Mouse (Mus musculus) thymus, postnatal 0 days (tissue): ENCODE results near the gene Bphl. TPM values are rescaled to one million over a fixed set of nuclear protein-coding genes. Genes with fewer than 3 reads are reported as not detected.

Experiments used
- DNase-seq: peaks from one replicate; pipeline ENCODE4 v3.0.0-alpha.2; 2015; ENCODE audit warnings: low spot score
- polyA plus RNA-seq: library from polyadenylated mRNA; unstranded; fragments of >200 nt; fragmentation: Nextera tagmentation; extraction: Ambion mirVana; gene quantifications from 2 replicates; pipeline ENCODE4 v1.2.1, GENCODE M21; 2015

Bphl gene
- polyA plus RNA-seq, 1 experiment from 2014 or later = 68.7 TPM

DNA sequence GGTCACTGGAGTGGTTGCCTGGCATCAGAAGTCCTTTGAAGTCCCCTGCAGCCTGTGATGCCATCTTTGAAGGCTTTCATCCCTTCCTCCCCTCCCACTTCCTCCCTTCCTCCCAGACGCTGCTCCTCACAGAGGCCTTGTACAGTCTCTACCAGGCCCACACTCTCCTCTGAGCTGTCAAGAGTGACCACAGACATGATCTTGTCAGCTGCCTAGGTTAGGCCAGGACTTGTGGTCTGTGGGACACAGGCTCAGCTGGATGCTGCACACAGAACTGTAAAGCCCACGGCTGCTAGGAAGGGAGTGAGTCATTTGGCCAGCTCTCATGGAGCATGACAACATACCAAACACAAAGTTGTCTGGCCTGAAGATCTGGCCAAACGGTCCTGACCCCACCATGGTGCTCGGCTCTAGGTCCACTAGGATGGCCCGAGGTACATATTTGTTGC, 50.8 kb downstream of the Bphl start:
- DNase-seq = peak; percentile 51

- peak; percentile 71 for DNase-seq
Observed at GRCm38 (mm10) chr13:34088871-34089288, 51.5 kb downstream of the Bphl start.

- DNase-seq = no peak
Observed at GRCm38 (mm10) chr13:34089358-34089757, 52.0 kb downstream of the Bphl start.

DNA sequence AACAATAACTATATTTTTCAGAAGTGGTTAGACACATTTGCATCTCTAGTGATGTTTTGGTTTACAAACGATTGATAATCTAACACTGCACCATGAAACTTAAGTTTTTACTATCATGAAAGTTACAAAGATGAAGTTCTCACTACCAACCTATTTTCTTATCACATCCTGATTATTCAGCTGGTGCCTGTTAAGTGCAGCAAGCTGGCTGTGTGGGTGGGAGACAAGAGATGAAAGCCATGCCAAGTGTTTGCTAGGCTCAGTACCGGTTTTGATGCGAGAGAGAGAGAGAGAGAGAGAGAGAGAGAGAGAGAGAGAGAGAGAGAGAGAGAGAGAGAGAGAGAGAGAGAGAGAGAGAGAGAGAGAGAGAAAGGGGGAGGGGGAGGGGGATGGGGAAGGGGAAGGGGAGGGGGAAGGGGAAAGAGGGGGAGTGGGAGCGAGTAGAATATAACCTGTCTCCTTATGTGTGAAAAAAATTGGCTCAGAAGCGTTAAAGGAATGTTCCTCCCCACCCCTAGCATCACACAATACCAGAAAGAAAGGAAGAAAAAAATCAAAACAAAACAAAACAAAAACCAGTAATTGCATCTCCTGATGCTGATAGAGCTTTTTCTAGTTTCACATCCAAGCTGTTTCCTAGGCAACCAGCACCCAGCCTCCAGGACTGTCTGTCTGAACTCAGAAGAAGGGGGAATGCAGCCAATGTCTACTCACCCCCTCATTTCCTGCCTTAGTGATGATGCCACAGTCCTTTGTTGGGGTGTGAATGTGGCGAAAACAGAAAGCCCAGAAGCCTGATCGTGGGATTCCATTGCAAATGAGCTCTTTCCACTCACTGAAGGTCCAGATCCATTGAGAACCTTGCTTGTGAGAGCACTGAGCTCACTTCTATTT, 58.4 kb downstream of the Bphl start:
- peak; percentile 70 for DNase-seq

DNA sequence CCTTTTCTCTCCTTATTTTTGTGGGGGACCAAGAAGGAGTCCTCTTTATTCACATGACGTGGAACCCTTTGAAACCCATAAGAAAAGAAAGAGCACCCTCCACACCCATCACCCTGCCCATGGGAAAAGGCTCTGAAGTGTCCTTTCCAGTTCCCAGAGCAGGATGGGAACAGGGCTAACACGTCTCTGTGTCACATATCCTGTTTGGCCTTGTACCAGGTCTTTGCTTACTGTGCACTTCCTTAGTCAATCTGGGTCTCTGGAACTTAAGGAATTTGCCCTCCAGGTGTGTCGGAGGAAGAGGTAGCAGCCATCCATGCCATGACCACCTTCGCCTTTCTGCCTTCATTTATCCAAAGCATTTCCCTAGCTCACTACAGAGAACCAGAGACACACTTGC, 59.1 kb downstream of the Bphl start:
- no peak for DNase-seq

- DNase-seq = no peak
Observed at GRCm38 (mm10) chr13:34097086-34097485, 59.7 kb downstream of the Bphl start.

GRCm38 (mm10) chr13:34100733-34101132, 63.3 kb downstream of the Bphl start:
- DNase-seq = no peak

DNA sequence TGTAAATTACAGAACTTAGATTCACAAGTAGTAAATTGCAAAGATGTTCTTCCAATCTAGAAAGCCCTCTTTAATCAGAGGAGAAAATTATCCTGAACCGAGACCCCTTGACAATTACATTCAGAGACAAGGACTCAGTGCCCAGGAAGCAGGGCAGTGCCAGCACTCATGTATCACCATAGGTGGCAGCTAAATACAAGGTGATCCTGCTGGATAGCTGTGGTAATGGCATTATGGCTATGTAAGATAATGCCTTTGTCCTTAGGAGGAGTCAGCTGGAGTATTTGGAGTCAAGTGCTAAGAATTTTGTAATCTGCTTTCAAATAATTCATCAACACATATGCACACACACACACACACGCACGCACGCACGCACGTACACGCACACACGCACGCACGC, 63.9 kb downstream of the Bphl start:
- no peak for DNase-seq

- no peak for DNase-seq
Observed at GRCm38 (mm10) chr13:34101908-34102307, 64.5 kb downstream of the Bphl start.

- DNase-seq = no peak
Observed at GRCm38 (mm10) chr13:34105364-34105763, 68.0 kb downstream of the Bphl start.

GRCm38 (mm10) chr13:34106256-34106655, 68.9 kb downstream of the Bphl start:
- no peak for DNase-seq

- no peak for DNase-seq
Observed at GRCm38 (mm10) chr13:34106999-34107398, 69.6 kb downstream of the Bphl start.

DNA sequence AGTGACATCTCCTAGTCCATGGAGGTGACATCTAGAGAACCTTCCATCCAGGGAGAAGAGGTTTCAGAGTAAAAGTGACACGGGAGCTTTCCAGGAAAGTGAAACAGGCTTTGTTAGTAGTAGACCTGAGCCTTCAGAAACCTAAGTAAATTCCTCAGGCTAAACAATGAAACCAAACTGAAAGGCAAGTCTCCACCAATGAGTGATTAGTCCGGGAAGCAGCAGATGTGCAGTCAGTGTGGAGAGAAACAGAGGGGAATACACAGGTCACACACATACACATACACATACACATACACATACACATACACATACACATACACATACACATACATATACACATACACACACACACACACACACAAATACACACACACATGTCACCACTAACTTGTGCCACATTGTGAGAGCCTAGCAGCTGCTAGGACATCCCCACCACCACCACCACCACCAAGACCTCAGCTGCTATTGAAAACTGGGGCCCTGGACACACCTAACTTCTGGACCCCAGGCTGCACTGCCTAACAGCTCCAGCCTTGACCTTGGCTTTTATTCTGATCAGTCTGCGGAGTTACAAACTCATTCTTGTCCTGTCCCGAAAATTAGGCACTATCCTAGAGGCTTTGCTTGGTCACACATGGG, 71.8 kb downstream of the Bphl start:
- no peak for DNase-seq

GRCm38 (mm10) chr13:34109677-34110058, 72.3 kb downstream of the Bphl start:
- no peak for DNase-seq

- DNase-seq = no peak
Observed at GRCm38 (mm10) chr13:34111019-34111418, 73.6 kb downstream of the Bphl start.

- DNase-seq = no peak
Observed at GRCm38 (mm10) chr13:34111878-34112277, 74.5 kb downstream of the Bphl start.

DNA sequence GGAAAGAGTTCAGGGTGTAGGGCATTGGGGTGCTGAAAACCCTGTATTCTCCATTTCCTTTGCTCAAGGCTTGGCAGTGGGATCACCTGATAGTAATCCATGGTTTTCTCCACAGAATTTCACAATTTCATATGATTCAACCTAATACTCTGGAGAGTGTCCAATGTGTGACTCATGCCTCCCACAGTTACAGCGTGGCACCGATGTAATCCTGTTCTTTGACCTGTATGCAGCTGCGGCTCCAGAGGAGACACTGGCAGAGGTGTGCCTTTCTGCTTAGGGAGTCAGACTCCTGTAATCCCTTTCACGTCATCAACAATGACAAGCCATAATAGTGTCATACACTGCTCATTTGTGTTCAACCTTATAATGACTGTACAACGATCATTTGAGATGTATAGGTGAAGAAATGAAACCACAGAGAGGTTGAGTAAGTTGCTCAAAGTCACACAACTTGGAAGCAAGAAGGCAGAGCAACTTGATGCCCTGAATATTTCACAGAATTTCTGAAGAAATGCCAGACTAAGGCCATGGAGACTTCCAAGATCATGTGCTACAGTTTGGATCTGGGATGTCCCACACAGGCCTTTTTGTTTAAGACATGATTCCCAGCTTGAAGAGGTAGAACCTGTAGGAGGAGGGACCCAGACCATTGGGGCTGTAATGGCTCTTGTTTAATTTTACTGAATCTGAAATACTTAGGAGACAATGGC, 75.1 kb downstream of the Bphl start:
- no peak for DNase-seq

DNA sequence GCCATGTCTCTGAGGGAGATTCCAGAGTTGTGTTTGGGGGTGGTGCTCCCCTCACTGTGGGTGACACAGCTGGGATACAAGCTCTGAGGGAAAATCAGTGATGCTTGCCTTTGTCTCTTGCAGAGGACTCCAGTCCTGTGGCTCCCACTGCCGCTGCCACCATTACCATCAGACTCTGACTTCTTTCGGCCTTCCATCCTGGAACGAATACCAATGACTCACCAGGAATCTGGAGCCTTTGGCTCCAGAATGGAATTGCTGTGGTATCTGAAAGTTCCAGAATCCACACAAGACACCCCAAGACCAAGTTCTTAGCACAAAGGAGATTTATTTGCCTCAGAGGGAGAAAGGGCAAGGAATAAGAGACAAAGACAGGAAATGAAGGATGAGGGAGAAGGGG, 75.7 kb downstream of the Bphl start:
- no peak for DNase-seq

- DNase-seq = peak; percentile 89
Observed at GRCm38 (mm10) chr13:34114654-34115053, 77.3 kb downstream of the Bphl start.

DNA sequence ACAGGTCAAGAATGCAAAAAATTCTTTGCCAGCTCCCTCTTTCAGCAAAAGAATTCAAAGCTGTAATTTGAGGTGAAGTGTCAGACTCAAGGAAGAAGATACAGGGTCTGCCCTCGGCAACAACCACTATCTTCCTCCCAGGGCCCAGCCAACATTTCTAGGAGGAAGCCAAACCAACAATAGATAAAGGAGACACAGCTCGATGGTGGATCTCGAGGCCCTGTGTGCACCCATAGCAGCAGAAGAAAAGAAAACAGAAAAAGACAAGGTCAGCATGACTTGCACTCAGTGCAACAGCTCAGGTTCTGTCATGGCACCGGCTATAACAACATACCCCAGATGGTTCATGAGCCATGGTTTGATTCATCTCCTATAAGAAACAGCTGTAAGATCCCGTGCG, 79.1 kb downstream of the Bphl start:
- no peak for DNase-seq

DNA sequence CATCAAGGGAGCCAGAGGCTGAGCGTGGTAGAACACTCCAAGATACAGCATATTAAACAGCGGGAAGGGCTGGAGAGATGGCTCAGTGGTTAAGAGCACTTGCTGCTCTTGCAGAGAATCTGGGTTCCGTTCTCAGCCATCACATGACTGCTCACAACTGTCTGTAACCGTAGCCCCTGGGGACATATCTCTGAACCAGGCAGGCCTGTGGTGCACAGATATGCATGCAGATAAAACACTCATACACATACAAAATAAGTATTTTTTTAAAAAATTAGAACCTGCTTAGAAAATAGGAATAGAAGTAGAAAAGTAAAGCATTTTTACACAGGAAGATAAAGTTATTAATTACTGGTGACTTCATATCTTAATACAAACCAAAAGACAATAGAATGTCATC, 81.4 kb downstream of the Bphl start:
- peak; percentile 58 for DNase-seq

GRCm38 (mm10) chr13:34119406-34119805, 82.0 kb downstream of the Bphl start:
- peak; percentile 87 for DNase-seq
